Mouse (Mus musculus) bone marrow macrophage, adult 2 months (primary cell): ENCODE results near the gene Bglap3.
"Not testable (repeated sequence)": the region's sequence is repeated elsewhere in the genome, so short reads cannot be mapped to it uniquely, and the experiment has no call there.

Experiments
- CTCF ChIP-seq: IDR thresholded peaks from 2 replicates; pipeline ENCODE4 v1.5.1; 2012; ENCODE audit warnings: low read depth, mild to moderate bottlenecking, low read length, moderate library complexity
- POLR2A ChIP-seq: IDR thresholded peaks from 2 replicates; pipeline ENCODE4 v1.6.1; 2012; ENCODE audit warnings: mild to moderate bottlenecking, low read depth, low read length, borderline replicate concordance

- TF ChIP-seq POLR2A, CTCF: not testable (repeated sequence)
Observed at GRCm38 (mm10) chr3:88368511-88368910, 4.0 kb downstream of the Bglap3 start.
